Mouse (Mus musculus) cerebellum, postnatal 14 days (tissue): ENCODE measurements around the gene Tex21.
A peak's percentile ranks its signal among the peaks of the same experiment; 100 is the strongest.

Source experiments
- DNase-seq, 2 experiments: peaks; one replicate each; pipeline ENCODE4 v3.0.0; 2021; ENCODE audit warnings: mixed read lengths in 2 of 2

The Tex21 gene

GRCm38 (mm10) chr12:76246646-76247045, at the start of gene Tex21:
TSS of gene Tex21 (minus strand) at chr12:76246746.
- DNase-seq: no peak

- peak; percentile 79 to 86 for DNase-seq
Observed at GRCm38 (mm10) chr12:76293192-76293591, 46.6 kb upstream of the Tex21 start.

- DNase-seq: peak in 1 of 2 experiments; percentile 35
Observed at GRCm38 (mm10) chr12:76290271-76290670, 43.7 kb upstream of the Tex21 start.

DNA sequence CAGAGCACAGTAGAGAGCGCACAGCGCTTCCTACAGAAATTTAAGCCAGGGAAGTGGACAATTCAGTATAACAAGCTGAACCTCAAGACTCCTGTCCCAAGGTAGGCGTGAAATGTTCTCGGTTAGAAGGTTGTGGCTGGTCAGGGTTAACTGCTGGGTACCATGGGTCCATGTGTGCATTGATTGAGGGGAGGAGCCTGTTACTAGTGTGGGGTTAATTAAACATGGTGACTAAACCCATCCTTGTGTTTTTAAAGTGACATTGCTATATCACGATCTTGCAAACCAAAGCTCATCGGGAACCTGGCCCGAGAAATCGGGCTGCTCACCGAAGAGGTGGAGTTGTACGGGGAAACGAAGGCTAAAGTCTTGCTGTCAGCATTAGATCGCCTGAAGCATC, 42.9 kb upstream of the Tex21 start:
- DNase-seq: no peak

GRCm38 (mm10) chr12:76288494-76288893, 41.9 kb upstream of the Tex21 start:
- no peak for DNase-seq

DNA sequence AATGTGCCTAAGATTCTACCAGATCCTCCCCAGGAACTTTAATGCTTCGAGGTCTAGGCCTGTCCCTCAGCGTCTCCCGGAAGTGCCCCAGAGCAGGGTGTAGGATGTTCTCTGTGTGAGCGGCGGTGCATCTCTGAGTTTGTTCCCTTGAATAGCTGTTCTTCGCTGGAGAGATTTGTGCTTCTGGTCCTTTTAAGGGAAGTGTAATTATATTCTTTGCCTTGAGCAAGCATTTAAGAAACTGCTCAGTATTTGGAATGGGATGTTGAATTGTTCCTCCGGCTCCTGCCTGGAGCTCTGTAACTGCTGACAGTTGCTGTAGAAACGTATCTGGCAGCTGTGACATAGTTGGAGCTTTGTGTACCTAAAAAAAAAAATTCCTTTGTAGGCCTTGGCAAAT, 41.4 kb upstream of the Tex21 start:
- no peak for DNase-seq

DNA sequence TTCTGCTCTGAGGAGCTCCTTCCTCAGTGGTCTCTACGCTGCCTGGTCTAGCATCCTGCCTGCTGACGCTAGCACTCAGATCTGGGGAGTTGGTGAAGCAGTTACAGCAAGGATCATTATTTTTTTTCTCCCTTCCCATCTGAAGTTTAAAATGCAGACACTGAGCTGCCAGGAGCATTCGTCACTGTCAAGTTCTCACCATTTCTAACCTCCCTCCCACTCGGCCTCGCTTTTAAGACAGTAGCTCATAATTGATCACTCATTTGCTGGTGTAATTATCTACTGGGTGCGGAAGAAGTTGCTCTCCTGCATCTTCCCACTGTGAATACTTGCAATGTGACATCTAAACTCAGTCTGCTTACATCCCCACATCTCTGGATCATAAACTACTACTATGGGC, 38.9 kb upstream of the Tex21 start:
- DNase-seq: no peak

DNA sequence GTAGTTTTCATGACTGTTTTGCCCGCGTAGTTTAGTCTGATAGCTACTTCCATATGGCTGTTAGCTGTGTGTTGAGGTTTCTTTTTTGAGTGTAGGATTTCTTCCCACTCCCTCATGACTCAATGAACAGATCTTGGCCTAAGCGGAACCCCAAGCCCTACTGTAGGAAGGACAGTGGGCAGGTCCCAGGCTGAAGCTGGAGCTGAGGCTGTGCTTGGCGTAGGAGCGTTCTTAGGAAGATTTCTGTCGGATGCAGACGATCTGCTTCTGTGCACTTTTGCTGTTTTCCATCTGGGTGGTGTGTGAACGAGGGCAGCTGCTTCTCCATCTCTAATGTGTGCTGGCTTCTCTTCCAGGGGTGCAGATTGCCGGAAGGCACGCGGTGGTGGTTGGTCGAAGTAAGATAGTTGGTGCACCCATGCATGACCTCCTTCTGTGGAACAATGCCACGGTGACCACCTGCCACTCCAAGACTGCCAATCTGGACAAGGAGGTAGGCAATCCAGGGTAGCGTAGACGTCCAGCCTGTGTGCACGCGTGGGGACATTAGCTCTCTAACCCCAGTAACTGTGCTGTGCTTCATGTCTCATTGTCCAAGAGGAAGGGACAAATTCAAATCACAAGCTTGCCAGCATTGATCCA, 36.1 kb upstream of the Tex21 start:
- DNase-seq: peak; percentile 75 to 77

GRCm38 (mm10) chr12:76282132-76282531, 35.6 kb upstream of the Tex21 start:
- peak; percentile 67 to 74 for DNase-seq

DNA sequence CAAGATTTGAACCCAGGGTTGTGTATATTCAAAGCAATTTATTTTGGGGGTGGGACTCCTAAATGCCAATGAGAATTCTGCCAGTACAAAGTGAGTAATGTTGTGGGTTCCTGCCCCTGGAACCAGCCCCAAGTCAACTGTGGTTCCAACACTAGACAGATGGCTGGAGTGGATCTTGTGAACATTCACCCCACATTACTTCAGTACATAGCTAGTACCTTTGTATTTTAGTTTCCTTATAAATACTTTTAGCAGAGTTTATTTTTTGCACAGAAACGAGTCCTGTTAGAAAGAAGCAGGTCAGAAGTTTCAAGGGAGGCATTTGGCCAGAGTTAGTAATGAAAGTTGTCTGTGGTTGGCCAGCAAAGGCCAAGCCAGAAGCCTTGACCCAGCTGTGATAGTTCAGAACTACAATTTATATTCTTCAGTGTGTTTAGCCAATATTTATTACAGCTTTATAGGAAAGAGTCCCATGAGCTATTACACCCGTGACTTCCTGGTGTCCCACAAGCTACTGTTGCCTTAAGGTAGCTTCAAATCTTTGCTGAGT, 34.6 kb upstream of the Tex21 start:
- no peak for DNase-seq

GRCm38 (mm10) chr12:76280556-76280955, 34.0 kb upstream of the Tex21 start:
- no peak for DNase-seq

DNA sequence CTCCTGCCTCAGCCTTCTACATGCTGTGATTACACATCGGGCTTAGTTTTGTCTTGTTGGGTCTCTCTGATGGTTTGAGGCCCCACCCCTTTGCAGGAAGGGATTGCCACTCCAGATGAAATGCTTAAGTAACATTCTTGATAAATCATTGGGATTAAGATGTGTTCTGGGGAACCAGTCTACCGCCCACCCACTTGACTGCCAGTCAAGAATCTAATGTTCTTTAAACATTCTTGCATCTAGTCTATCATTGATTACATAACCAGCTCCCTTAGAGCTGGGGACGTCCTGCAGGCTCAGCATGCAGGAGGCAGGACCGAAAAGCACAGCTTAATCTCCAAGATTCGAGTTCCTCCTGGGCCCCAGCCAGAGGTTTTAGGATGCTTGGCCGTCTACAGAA, 31.7 kb upstream of the Tex21 start:
- no peak for DNase-seq

DNA sequence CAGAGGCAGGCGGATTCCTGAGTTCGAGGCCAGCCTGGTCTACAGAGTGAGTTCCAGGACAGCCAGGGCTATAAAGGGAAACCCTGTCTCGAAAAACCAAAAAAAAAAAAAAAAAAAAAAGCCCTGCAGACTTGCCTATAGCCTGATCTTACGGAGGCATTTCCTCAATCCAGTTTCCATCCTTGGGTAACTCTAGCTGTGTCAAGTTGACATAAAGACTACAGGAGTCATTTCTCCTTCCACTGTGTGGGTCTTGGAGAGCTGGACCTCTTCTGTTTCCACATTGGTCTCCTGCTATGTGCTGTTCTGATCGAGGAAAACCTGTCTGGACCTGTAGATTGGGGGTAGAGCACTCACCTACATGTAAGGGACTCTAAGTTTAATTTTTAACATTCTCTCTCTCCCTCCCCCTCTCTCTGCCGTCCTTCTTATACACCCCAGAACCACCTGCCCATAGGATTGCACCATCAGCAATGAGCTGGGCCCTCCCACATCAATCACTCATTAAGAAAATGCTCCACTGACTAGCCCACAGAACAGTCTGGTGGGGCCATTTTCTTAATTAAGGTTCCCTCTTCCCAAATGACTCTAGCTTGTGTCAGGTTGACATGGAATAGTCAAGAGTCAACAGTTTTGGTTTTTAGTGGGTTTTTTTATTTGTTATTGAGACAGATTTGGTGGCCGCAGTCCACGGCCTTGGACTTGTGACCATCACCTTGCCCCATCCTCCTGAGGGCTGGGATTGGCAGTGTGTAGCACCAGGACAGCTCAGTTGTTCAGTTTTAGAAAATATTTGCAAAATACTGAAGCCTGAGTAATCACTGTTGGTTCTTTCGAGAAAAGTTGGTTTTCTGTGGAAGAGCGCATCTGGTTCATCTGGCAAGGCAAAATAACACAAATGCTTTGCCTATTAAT, 26.3 kb upstream of the Tex21 start:
- no peak for DNase-seq

DNA sequence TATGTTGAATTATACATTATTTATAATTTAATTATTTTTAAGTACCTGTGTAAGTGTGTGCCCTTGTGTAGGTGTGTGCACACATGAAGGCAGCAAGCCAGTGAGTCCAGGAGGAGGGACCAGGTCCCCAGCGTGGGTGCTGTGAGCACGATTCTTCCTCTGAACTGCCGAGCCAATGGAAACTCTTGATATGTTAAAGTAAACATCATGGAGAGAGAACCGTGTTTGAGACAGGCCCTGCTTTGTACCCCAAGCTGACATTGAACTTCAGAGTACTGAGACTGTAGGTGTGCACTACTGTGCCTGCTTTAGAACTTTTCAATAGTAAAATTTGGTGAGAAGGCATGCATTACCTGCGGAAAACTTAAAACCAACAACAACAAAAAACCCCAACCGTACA, 25.0 kb upstream of the Tex21 start:
- no peak for DNase-seq

GRCm38 (mm10) chr12:76269196-76269595, 22.6 kb upstream of the Tex21 start:
- no peak for DNase-seq

GRCm38 (mm10) chr12:76268686-76269085, 22.1 kb upstream of the Tex21 start:
- peak; percentile 42 to 54 for DNase-seq

- DNase-seq: peak; percentile 66 to 71
Observed at GRCm38 (mm10) chr12:76266875-76267274, 20.3 kb upstream of the Tex21 start.

DNA sequence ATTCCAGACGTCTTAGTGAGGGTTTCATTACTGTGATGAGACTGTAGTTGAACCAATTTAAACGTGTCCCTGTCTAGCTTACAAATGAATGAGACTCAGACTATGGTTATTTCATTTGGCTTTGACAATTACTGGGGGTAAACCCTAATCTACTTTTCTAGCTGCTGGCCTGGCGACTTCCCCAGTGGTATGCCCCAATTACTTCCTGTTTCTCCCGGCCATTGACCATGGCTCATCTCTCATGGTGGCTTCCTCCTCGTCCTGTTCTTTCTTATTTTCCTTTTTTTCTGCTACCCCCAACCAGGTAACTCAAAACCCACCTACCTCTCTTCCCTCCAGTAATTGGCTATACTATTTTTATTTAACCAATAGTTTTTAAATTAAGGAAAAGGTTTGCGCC, 18.5 kb upstream of the Tex21 start:
- DNase-seq: no peak

DNA sequence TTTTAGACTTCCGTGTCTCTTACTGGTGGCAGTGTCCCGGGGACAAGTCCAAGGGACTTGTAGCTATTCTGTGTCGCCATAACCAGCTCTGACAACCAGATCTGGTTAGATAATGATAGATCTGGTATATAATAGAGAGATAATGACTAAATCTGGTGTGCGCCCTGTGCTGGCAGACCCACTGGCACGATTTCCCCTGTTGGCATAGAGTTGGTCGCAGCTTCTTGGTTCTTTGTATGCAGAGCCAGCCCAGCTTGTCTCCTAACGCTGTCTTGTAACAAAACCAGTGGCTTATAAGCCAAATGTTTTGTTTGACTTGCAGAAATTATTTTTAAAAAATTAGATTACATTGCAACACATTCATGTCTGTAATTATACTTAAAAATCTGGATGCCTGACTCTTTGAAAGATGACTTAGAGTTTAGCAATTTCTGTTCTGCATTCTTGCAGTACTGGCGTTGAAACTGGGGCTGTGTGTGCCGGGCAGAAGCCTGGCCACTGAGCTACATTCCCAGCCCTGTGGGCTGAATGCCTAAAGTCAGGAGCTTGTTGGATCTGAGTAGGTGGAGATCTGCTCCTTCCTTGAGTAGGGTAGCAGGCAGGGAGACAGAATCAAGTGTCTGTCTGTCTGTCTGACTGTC, 17.9 kb upstream of the Tex21 start:
- DNase-seq: peak; percentile 78 to 84

DNA sequence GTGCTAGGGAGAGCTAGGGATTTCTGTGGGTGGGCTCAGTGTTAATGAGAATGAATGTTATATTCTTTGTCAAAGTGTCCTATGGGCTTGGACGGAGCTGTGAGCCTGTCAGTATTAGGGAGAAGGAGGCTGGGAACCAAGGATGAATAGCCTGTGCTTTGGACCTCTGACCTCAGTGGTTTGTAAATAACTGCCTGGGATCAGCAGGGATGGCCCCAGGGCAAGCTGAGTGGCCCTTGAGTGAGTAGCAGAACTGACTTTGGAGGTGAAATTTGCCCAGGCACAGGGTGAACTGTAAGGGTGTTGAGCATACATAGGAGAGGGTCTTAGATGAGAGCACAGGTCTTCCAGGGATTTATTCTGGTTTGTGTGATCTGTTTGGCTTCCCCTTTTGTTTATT, 17.3 kb upstream of the Tex21 start:
- no peak for DNase-seq

DNA sequence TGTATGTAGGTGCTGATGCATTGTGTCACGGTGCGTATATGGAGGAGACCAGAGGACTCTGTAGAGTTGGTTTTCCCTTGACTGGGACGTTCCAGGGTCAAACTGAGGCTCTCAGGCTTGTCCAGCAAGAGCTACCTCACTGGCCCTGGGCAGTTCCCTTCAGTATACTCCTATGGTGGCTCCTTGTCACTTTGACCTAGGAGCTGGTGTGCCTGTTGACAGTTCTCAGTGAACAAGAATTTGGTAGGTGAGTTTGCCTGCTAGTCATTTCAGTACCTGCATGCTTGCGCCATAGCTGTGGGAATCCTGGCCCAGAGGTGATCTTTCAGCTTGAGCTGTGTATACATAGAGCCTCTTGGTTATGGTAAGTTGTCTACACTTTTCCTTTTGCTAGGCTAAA, 16.4 kb upstream of the Tex21 start:
- no peak for DNase-seq

- DNase-seq: no peak
Observed at GRCm38 (mm10) chr12:76261556-76261955, 15.0 kb upstream of the Tex21 start.

- DNase-seq: no peak
Observed at GRCm38 (mm10) chr12:76260673-76261072, 14.1 kb upstream of the Tex21 start.
